Mouse (Mus musculus) layer of hippocampus, postnatal 14 days (tissue): Measurements from ENCODE around the gene Prm1. TPM values are rescaled to one million over a fixed set of nuclear protein-coding genes. Genes with fewer than 3 reads are reported as not detected.
A peak's percentile ranks its signal among the peaks of the same experiment; 100 is the strongest.
"Not testable (repeated sequence)": the region's sequence is repeated elsewhere in the genome, so short reads cannot be mapped to it uniquely, and the experiment has no call there.

ENCODE experiments used
- DNase-seq, 2 experiments: peaks; one replicate each; pipeline ENCODE4 v3.0.0; 2021 to 2022; ENCODE audit warnings: low spot score in 2 of 2, mixed read lengths in 1 of 2
- total RNA-seq, 2 experiments: library from RNA; stranded (reverse); gene quantifications; 2 replicates each; pipeline ENCODE4 v1.2.3; 2021

Prm1 gene
- total RNA-seq, 2 experiments from 2014 or later = not detected

DNA sequence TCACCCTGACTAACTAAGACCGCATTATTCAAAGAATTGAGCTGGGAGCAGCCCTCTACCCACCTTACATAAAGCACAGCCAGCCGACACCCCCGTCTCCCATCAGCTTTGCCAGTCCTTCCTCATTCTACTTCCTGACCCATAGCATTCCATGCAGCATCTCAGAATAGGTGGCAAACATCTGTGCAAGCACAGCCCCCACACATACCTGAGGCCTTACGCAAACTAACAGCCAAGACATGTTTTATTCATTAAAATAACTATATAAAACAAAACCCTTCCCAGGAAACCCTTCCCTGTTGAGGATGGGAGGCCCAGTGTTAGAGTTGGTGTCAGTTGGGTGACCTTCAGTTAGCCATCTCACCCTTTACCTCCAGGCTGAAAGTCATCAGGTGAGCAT is 20.2 kb upstream of the Prm1 start:
- DNase-seq = no peak

DNA sequence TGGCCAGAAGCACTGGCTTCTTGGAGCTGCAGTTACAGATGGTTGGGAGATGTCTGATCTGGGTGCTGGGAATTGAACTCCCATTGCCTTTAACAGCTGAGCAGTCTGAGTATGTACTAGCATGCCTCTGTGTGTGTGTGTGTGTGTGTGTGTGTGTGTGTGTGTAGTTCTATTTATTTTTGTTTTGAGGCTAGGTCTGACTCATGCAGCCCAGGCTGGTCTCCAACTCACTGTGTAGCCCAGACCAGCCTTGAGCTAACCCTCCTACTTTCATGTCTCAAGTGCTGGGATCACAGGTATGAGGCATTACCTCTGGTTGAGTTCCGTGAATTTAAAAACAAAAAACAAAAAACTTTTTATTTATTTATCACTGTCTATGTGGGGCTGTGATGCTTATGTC is 18.9 kb upstream of the Prm1 start:
- no peak for DNase-seq

DNA sequence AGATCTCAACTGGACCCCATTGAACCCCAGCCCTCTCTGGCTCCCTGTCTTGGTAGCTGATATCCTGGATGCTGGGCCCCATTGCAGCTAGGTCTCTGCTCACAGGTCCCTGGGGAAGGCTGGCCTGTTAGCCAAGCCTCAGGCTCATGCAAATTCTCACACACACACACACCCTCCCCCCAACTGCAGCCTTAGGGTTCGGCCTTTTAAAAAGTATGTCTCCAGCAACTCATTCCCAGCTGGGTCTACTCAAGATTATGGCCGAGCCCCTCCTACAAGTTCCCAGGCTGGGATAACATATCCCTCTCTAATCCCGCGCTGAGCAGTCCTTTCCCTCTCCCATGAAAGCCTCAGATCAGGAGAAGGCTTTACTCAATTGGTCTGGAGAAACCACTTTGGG is 15.7 kb upstream of the Prm1 start:
- DNase-seq = no peak

DNA sequence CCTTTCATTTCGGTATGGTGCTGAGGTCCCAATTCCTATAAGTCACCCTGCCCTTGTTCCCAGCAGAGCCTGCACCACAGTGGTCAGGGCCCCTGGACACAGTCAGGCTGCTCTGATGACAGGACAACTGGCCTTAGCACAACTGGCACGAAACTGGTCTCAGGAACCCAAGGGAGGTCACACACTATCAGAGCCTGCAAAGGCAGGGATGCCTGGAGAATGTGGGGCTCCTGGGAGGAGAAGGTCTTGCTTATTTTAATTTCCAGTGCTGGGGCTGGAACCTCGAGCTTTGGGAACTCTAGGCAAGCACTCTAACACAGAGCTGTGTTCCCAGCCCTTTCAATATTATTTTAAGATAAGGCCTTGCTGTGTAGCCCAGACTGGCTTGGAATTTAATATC is 14.3 kb upstream of the Prm1 start:
- DNase-seq = no peak

DNA sequence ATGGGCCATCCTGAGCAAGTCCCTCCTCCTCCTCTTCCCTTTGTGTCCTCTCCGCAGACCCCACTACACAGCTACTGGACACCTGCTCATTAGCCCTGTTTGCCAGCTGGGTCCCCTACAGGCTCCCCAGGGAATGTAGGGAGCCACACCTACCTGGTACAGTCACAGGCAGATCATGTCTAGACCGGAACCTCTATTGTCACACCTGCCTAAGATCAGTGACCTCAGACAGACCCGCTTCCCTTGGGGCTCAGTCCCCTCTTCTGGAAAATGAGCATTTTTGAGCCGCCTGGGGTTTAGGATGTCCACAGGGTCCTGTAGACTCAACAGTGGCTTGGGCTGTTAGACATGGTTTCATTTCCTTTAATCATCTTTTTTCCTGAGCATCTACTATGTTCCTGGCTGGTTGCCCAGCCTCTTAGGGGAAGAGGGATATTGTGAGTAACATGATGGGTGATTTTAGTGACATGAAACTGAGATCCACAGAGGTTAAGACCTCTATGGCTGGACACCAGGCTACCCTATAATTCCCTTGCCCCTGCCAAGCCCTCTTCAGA is 13.0 kb upstream of the Prm1 start:
- no peak for DNase-seq

DNA sequence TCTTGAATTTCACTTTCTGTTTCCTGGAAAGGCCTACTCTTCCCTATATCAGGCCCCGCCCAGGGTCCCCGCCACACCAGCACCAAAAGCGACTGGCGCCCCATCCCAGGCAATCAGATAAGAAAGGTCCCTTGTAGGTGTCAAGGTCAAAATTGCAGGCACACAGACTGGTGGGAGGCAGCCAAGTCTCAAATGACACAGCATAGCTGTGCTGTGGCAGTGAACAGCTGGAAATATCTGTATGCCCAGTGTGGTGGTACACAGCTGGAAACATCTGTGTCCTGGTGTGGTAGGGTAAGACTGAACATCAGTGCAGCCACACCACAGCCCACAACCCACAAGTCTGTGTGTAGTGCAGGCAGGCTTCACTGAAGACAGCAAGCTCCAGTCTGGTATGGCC is 9.2 kb upstream of the Prm1 start:
- DNase-seq = no peak

DNA sequence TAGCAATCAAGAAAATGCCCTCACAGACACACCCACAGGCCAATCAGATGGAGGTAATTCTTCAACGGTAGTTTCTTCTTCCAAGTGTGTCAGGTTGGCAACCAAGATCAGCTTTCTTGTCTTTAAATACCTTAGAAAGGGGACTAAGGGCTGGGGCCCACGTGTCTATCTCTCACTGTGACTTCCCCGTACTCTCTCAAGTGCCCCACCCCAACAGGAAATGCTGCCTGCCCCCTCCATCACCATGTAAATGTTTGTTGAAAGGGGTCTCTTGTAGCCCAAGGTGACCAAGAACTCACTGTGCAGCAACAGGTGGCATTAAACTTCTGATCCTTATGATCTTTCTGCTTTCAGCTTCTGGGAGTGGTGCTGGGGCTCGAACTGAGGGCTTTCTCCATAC is 8.1 kb upstream of the Prm1 start:
- no peak for DNase-seq

DNA sequence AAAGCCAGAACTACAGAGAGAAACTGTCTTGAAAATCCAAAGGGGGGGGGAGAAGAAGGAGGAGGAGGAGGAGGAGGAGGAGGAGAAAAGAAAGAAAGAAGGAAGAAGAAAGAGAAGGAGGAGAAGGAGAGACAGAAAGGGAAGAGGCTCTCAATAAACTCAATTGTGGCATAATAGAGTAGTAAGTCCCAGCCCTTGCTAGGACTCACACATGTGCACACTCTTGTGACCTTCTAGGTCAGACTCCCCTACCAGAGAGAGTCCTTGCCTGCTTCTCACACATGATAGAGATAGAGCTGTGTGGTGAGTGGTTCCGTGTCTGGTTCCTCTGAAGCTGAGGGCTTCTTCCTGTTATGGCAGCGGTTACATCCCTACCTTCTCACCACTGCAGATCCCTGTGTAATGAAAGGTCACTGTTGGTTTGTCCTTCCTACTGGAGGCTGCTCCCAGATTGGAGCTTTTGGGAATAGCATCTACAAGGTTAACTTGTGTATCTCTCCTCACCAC is 7.3 kb upstream of the Prm1 start, which contains the start of gene Gm11172:
Gene Gm11172 (plus strand): TSS at position 51 of the 507 bp plus-strand sequence.
- no peak for DNase-seq

DNA sequence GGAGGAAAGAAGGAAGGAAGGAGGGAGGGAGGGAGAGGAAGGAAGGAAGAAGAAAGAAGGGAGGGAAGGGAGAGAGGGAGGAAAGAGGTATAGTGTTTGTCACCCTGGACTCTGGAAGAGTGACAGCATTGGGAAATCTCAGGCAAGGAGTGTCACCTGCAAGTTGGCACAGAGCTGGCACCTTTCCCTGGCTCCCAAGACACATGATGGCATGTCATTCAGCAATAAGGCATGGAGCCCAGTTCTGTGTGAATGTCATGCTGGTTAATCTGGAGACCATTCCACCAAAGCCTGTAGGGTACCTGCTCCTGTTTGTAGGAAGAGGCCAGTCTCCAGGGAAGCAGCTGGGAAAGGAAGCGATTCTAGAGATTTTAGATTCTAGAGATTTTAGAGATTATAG is 4.7 kb upstream of the Prm1 start:
- no peak for DNase-seq

DNA sequence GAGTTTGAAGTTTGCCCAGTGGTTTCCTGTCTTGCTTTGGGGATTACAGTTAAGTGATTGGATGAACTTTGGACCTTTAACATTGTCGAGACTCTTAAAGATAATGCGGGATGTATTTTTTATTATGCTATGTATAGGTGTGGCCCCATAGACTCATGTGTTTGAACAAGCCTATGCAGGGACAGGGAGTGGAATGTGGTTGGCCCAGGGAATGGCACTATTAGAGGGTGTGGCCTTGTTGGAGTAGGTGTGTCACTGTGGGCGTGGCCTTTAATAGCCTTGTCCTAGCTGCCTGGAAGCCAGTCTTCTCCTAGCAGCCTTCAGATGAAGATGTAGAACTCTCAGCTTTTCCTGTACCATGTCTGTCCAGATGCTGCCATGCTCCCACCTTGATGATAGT is 3.2 kb downstream of the Prm1 start:
- not testable (repeated sequence) for DNase-seq

DNA sequence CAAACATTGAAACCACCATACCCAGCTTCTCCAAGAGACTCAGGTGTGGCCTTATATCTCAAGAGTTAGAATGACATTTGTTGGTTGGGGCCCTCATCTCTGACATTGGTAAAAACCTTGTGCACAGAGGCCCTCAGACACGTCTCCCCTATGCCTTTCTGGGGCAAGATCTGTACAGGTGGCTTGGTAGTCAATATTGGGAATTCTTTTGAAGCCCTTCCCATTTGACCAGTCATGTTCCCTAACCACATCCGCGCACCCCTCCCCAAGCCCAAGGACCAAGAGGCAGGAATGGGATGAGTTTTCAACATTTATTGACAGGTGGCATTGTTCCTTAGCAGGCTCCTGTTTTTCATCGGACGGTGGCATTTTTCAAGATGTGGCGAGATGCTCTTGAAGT is 9.6 kb downstream of the Prm1 start, which contains the start of gene Prm2:
Gene Prm2 (minus strand): TSS at position 101 of the 400 bp plus-strand sequence.
- DNase-seq = no peak

DNA sequence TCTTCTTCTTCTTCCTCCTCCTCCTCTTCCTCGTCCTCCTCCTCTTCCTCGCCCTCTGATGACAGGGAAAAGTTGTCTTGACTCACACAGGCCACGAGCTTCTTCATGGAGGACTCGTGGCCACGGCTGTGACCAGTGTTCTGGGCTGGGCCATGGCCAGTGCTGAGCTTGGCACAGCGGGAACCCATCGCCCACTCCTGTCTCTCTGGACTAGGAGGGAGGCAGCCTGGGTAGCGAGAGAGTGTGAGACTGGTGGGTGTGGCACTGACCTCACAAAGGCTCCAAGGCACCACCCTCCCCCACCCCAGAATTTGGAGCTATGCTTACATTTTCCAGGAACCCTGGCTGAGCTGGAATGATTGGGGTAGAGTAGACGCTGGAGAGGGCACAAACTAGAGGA is 14.9 kb downstream of the Prm1 start, which contains the start of gene Prm3:
Gene Prm3 (minus strand): TSS at position 213 of the 400 bp plus-strand sequence.
- DNase-seq = no peak

DNA sequence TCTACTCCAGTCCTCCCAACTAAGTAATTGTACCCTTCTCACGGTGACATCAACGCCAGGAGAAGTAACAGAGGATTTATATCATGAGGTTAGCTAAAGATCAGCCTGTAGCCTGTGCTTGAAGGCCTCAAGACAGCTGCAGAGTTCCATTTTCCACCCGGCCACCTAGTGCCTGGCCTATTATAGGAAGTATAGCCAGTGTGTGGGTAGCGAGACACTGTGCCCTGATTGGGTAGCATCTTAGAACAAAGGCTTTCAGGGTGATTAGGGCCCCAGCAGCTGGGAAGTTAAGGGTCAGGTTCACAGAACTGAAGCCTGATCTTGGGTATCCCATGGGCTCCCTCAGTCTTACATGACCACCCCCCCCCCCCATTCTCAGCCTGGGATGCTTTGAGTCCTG is 16.8 kb downstream of the Prm1 start:
- no peak for DNase-seq

DNA sequence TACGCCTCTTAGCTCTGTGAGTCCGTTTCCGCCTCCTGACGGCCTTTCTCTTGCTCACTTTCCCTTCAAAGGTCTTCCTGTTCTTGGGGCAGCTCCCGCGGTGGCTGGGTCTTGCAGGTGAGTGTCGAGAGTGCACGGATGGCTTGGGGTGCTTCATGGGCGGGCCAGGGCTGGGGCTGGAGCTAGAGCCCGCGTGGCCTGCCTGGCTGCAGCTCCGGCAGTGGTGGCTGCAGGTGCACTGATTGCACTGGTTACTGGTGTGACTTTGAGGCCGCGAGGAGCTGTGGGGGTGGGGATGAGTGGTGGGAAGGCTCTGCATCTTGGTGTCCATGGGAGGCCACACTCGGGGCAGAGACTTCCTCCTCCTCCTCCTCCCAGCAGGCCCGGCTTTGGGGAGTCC is 17.4 kb downstream of the Prm1 start, which contains the start of gene Tnp2:
Gene Tnp2 (minus strand): TSS at position 390 of the 400 bp plus-strand sequence.
- no peak for DNase-seq

DNA sequence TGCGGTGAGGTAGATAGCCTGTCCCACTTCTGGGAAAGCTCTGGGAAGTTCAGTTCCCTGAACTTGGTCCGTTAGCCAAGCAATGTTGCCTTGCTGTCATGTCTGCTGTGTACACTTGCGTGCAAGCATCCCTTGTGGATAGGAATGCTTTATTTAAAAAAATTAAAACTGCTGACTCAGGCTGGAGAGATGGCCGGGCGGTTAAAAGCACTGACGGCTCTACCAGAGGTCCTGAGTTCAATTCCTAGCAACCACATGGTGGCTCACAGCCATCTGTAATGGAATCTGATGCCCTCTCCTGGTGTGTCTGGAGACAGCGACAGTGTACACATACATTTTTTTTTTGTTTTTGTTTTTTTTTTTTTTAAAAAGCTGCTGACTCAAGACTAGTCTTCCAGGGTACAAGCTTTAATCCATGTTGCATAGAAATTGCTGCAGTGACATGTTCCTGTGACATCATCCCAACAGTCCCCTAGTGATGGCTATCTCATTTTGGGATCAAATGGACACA is 18.0 kb downstream of the Prm1 start:
- DNase-seq = no peak

DNA sequence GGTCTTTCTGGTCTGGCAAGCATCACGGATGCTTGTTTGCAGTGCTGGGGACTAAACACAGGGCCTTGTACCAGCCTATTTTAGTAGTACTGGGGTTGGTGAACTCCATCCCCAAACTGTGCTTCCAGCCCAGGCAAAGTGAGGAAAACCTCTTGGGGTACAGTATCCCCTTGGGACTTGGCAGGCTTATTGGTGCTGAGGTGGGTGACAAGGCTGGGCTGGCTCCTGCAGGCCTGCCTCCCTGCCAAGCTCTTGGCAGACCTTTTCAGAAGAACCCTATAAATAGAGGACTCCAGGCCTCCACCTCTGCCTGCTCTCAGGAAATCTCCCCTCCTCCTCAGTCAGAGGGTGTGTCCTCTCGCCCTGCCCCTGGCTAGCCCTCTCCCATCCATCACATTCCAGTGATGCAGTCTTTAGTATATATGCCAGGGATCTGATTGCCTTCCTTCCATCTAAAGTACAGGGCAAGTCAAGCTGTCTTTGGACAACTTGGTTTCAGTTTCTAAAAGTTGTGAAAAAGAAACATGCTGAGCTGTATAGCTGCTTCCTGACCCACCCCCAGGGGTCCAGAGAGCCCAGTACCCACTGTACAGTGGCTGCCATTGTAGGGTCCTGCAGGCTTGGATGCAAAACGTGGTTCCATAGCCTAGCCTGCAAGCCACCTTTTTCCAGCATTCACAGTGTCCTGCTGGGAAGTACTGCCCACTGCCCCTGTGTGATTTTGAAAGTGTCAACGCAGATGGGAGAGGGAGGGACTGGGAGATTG is 18.7 kb downstream of the Prm1 start:
- no peak for DNase-seq

DNA sequence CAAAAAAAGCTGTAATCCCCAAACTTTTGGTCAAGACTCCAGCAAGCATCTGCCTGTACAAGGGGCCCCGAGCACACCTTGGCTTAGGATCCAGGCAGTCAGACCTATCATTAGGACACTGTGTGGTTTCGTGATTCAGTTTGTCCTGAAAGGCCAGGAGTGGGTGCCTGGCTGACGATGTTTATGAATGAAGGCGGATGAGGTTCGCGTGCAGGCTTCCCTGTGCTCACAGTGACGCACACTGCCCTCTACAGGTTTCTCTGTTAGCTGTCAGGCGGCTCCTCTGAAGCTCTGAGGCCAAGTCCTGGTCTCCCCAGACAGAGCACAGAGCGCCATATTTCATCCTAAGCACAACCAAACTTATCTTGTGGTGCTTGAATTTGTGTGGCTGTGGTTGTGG is 19.4 kb downstream of the Prm1 start:
- DNase-seq = peak; percentile 76 to 84

DNA sequence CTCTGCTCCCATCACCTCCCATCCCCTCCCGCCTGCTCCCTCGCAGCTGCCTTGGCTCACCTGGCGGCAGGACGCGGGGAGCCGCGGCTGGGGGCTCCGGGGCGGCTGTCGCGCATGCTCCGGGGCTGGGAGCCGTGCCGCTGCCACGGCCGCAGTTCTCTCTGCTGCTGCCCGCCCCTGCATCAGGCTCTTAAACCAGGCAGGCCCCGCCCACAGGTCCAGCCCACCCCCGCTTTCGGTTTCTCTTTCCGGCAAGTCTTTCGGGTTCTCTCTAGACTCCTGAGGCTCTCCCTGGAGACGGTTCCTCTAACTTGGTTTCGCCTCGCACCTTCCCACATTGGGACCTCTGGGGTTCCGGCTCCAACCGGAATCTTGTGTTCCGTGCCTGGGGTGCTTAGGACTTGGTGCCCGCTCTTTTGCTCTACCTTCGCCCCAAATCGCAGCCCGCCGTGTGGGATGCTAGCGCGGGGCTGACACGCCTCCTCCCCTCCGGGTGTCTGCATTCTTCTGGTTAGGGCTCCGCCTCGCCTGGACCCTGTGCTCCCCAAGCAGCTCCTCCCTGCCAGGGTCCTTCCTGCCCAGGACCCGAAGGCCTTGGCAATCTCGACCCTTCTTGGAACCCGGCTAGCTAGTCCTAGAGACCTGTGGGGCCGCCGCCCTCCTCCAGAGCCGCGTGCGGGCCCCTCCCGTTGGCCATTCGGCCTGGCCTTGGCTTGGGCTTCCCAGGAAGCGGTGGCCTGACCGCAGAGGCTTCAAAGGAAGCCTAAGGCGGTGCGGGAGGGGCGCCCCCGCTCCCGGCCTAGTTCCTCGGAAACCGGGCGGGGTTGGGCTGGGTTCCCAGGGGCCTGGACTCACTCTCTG is 20.0 kb downstream of the Prm1 start, which contains the start of gene Socs1:
Gene Socs1 (minus strand): TSS at position 166 of the 861 bp plus-strand sequence.
- DNase-seq = peak; percentile 74 to 75

DNA sequence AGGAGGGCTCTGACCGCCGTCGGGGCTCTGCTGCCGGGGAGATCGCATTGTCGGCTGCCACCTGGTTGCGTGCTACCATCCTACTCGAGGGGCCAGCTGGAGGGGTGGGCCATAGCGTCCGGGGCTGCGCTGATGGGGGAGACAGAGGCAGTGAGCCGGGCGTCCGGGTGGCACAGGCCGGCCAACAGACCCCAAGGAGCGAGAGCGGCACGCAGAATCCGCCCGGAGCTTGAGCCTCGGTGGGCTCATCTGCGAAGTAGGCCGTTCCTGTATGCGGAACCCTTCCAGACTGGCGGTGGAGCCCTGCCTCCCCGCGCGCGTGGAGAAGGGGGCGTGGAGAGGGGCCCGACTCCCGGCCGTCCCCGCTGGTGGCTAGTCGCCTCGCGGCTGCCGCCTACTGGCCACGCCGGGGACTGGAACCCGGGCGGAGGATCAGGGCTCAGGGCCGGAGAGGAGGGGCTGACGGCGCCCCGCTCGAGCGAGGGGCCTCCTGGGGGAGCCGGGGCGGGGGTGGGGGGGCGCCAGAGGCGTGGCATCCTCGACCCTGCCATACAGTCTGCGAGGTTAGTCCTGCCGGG is 20.8 kb downstream of the Prm1 start:
- peak; percentile 89 to 91 for DNase-seq

DNA sequence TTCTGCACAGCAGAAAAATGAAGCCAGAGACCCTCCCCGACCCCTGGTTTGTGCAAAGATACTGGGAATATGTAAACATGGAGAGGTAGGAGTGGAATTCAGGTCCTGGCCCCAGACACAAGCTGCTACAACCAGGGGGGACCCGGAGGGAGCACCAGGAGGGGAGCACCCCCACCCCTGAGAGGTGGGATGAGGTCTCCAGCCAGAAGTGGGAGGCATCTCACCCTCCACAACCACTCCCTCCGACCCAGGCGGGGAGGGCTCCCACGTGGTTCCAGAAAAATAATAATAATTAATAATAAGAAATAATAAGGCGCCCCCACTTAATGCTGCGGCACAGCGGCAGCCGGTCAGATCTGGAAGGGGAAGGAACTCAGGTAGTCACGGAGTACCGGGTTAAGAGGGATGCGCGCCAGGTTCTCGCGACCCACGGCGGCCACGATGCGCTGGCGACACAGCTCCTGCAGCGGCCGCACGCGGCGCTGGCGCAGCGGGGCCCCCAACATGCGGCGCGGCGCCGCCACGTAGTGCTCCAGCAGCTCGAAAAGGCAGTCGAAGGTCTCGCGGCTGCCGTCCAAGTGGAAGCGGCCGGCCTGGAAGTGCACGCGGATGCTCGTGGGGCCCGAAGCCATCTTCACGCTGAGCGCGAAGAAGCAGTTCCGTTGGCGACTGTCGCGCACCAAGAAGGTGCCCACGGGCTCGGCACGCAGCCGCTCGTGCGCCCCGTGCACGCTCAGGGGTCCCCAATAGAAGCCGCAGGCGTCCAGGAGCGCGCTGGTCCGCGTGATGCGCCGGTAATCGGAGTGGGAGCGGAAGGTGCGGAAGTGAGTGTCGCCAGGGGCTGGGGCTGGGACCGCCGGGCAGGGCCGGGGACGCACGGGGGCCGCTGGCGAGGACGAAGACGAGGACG is 21.5 kb downstream of the Prm1 start:
- DNase-seq = peak; percentile 16 to 25
